ENCODE assay signal across 8 mouse cellular contexts in genomic region chr6:51171761-51172160, GRCm38 (mm10).
DNase-seq lines count a peak whose midpoint lies in the region; ATAC-seq and TF ChIP-seq lines count a peak whose summit lies in the region.

No protein-coding gene starts in this region.

- H3K27me3 ChIP-seq in kidney, embryonic 14.5 days (ENCODE audit: control insufficient read depth, insufficient read depth, low read length) = peaks cover 4% of the 10 kb centered on the region
- peaks cover 5% of the 10 kb centered on the region; the same call in 1 of the 2 replicates for H3K27me3 ChIP-seq in stomach, postnatal 0 days (ENCODE audit: control insufficient read depth, insufficient read depth, low read length)

- H3K36me3 ChIP-seq in kidney, embryonic 14.5 days (ENCODE audit: control insufficient read depth, insufficient read depth, low read length) = no peaks in the 10 kb centered on the region
- no peaks in the 10 kb centered on the region for H3K36me3 ChIP-seq in stomach, postnatal 0 days (ENCODE audit: control insufficient read depth, insufficient read depth, low read length)

- peaks cover 28% of the 10 kb centered on the region for H3K4me1 ChIP-seq in kidney, embryonic 14.5 days (ENCODE audit: control insufficient read depth, insufficient read depth, low read length)
- no peaks in the 10 kb centered on the region; the same call in 1 of the 2 replicates for H3K4me1 ChIP-seq in stomach, postnatal 0 days (replicated peaks; ENCODE audit: control insufficient read depth, insufficient read depth)

- no peaks in the 10 kb centered on the region for H3K9me3 ChIP-seq in kidney, embryonic 14.5 days (ENCODE audit: control insufficient read depth, low read length)
- no peaks in the 10 kb centered on the region for H3K9me3 ChIP-seq in stomach, postnatal 0 days (ENCODE audit: control insufficient read depth, low read length)

- 2% methylated on average over 22 of the region's 22 CpGs for WGBS in kidney, embryonic 14.5 days
- 3% methylated on average over 22 of the region's 22 CpGs for WGBS in stomach, postnatal 0 days

- TF ChIP-seq EP300 in stomach, postnatal 0 days (optimal IDR thresholded peaks at IDR 0.05) = no peak

- TF ChIP-seq CTCF in stomach, postnatal 0 days (IDR thresholded peaks at IDR 0.05; ENCODE audit: low read depth) = no peak

- DNase-seq in adrenal gland, postnatal 10 days = peak; percentile 73
- no peak for DNase-seq in adrenal gland, adult 2 months
- peak; percentile 77 for DNase-seq in embryo, embryonic 10 days (ENCODE audit: low spot score)
- DNase-seq in heart, adult 9 months (ENCODE audit: low spot score in 2 of 2) = peak; percentile 35 to 71
- peak; percentile 72 for DNase-seq in lung, postnatal 14 days
- DNase-seq in stomach, postnatal 0 days (ENCODE audit: low spot score) = peak; percentile 65
- DNase-seq in B cell, adult 2 months = no peak

- no peak for ATAC-seq in kidney, embryonic 14.5 days (ENCODE audit: low FRiP score, low TSS enrichment)
- no peak for ATAC-seq in stomach, postnatal 0 days (ENCODE audit: low FRiP score, low TSS enrichment)

- H3K27ac ChIP-seq in kidney, embryonic 14.5 days (ENCODE audit: low read depth, low read length) = peak overlapping the region; percentile 95
- peak overlapping the region; percentile 88 for H3K27ac ChIP-seq in stomach, postnatal 0 days (replicated peaks)

- peak overlapping the region; percentile 70 for H3K9ac ChIP-seq in kidney, embryonic 14.5 days (ENCODE audit: low read depth, low read length)
- H3K9ac ChIP-seq in stomach, postnatal 0 days (ENCODE audit: low read length) = peak overlapping the region; percentile 47

- peak overlapping the region; percentile 36 for H3K4me3 ChIP-seq in kidney, embryonic 14.5 days (ENCODE audit: low read length)
- H3K4me3 ChIP-seq in stomach, postnatal 0 days (ENCODE audit: low read depth, low read length) = peak overlapping the region; percentile 15; the same call in 1 of the 2 replicates

- H3K4me2 ChIP-seq in kidney, embryonic 14.5 days (replicated peaks; ENCODE audit: low read depth, low read length) = peak overlapping the region; percentile 74
- H3K4me2 ChIP-seq in stomach, postnatal 0 days (replicated peaks; ENCODE audit: low read depth) = peak overlapping the region; percentile 67

Comparison
In these comparisons a context has a peak if more than half of its experiments do, and no peak if none do; other contexts are left out.
1. DNase-seq: peak in adrenal gland, postnatal 10 days (single experiment), embryo, embryonic 10 days (single experiment), heart, adult 9 months (2 of 2), lung, postnatal 14 days (single experiment) and stomach, postnatal 0 days (single experiment); none in adrenal gland, adult 2 months (single experiment) and B cell, adult 2 months (0 of 2).